Mouse (Mus musculus): ENCODE measurements at regions not wholly inside any gene's neighbourhood (a gene's known extent, or its start where the extent isn't known, plus 50 kb on each side); places are given as distances from the start of the nearest gene placed in this dataset.

DNA sequence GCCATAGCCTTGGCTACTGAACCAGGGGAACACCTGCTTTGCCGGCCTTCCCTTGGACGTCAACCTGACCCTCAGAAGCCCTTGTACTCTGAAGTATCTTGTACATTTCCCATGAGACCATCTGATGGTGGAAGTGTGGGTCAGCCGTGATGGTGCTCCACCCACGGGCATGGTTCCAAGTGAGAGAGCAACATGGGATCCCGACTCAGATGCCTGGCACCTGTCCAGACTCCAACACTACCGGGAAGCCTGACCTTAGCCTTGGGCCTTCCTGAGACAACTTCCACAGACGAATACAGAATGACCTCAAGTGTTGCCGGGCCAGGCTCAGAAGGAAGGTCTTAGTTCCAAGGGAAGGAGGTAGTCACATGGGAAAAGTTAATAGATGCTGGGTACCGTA is 181.0 kb upstream of the Gli2 start:
- TF ChIP-seq CTCF (IDR thresholded peaks at IDR 0.05; ENCODE audit: control insufficient read depth, insufficient read depth, insufficient replicate concordance, low read depth, low read length): no peak
- no peak for TF ChIP-seq POLR2A (IDR thresholded peaks at IDR 0.05; ENCODE audit: control insufficient read depth, low read depth, low read length)
